Mouse (Mus musculus) neural tube, embryonic 10.5 days (tissue): ENCODE results near the gene Nkd2.

Source experiments
- DNase-seq: peaks from one replicate; pipeline ENCODE4 v3.0.0-alpha.2; 2017; ENCODE audit warnings: low spot score; ENCODE audit errors: extremely low spot score

The Nkd2 gene

DNA sequence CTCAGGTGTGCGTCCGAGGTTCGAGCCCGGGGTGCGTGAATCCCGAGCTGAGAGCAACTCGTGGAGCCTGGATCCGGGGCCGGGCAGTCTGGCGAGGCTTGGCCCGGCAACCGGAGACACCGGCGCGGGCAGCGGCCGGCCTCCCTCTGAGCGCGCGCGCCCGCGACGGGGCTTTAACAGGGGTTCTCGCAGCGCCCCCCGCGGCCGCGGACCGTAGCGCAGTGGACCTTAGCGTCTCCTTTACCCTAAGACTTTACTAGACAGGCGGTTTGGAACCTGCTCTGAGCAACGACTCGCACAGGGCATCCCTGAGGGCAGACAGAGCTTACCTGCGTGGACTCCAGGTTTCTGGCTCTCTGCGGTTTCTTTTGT is at the start of gene Nkd2:
Nkd2 (minus strand) TSS at position 167 of the 372 bp plus-strand sequence.
- peak; percentile 87 for DNase-seq

GRCm38 (mm10) chr13:73892493-73893178 is 45.2 kb upstream of the Nkd2 start:
- DNase-seq = peak; percentile 35

DNA sequence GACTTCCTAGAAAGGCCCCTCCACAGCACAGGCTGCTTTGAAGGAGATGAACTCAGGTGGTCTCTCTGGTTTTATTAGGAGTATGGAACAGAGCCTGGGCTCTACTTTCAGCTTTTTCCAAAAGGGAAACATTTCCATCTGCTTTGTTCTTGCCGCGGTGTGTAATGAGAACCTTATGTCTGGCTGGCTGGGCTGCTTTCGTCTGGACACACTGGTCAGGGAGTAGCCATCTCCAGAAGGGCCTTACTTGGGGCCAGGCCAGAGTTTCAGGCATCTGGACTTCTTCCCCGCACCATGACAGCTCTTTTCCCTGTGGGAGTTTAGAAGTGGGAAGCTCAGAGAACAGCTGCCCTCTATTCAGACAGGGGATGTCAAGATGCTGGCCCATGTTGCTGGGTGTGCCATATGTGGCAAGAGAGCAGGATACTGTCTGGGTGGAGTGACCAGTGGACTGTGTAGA is 40.0 kb upstream of the Nkd2 start:
- peak; percentile 55 for DNase-seq

GRCm38 (mm10) chr13:73886601-73887000 is 39.2 kb upstream of the Nkd2 start:
- DNase-seq = peak; percentile 19

- no peak for DNase-seq
Measured at GRCm38 (mm10) chr13:73886066-73886465, 38.6 kb upstream of the Nkd2 start.

DNA sequence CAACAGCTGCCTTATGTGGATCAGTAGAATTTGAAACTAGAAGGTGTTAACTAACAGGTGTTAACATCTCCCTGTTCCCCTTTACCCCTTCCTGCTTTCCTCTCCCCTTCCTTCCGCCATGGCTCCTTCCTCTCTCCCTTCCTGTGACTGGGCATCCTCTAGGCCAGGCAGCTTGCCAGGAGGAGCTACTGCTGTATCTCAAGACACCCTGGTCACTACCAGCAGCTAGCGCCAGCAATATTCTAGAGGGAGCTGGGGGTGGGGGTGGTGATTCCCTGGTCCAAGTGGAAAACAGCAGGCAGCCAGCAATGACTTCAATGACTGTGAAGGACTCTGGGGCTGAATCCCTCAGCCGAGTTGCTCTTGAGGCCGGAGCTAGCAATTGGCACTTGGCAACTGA is 38.2 kb upstream of the Nkd2 start:
- no peak for DNase-seq

- DNase-seq = no peak
Measured at GRCm38 (mm10) chr13:73881347-73881746, 33.9 kb upstream of the Nkd2 start.

DNA sequence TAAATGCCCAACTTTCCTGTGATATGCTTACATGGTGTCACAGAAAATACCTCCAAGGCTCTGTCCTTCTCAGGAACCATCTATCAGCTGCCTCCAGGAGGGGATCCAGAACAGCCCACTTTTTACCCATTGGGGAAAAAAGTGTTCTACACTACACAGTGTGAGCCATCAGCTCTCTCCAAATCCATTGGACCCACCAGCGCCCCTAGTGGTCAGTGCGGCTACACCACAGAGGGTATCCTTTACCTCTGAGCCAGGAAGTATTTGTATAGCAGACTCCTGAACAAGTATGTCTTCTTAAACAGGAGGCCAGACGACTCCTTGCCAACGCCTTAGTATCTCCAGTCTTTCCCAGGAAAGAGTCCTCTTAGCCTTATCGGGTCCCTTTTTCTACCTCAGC is 32.4 kb upstream of the Nkd2 start:
- DNase-seq = no peak

GRCm38 (mm10) chr13:73872159-73872558 is 24.7 kb upstream of the Nkd2 start:
- no peak for DNase-seq

DNA sequence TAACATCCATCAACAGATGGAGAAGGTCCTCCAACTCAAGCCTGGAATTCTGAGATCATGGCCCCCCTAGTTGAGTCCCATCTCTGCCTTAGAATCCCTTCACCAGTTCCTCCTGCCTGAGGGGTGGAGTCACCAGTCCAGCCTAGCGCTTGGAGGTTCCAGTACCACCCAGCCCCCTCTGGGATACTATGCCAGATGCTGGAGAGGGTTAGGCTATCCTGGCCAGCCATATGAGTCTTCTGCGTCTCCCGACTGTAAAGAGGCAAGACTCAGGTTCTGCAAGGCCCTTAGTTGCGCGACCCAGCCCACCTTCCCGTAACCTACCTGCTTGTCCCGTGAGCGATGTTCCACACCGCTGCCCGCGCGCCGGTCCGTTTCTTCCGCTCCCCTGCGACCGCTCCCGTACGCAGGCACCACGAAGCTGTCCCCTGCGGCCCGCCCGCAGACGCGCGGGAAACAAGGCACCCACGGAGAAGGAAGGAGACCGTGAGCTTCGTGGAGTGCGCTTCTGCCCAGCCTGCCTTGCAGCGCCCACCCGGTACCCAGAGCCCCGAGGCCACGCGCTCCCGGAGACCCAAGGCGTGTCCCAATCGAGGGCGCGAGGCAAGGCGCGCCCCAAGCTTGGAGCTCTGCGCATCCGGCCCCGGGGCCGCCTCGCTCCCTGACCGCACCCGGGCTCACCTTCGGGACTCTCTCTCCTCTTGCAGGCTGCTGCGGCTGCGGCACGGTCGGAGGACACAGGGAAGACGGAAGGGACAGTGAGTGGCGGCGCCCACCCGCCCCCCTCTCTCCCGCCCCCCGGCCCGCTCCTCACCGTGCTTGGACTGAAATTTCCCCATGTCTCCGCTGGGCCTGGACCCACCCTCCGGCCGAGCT is 604 bp downstream of the Nkd2 start:
- DNase-seq = peak; percentile 50

DNA sequence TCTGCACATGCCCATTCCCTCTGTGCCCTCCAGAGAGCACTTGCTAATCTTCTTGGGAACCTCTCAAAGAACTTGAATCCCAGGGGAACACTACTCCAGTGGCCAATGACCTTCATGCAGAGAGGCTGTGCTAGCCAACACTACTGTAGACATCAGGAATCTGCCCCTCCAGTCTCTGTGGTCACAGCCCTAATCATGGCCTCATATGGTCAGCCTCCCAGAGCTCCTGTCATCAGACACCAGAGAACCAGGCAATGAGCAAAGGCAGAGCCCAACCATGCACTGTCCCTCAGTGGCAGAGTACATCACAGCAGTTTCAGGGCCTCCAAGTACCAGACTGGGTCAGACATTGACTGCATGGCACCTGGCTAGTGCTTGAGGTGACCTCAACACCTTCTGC is 4.7 kb downstream of the Nkd2 start:
- DNase-seq = no peak

DNA sequence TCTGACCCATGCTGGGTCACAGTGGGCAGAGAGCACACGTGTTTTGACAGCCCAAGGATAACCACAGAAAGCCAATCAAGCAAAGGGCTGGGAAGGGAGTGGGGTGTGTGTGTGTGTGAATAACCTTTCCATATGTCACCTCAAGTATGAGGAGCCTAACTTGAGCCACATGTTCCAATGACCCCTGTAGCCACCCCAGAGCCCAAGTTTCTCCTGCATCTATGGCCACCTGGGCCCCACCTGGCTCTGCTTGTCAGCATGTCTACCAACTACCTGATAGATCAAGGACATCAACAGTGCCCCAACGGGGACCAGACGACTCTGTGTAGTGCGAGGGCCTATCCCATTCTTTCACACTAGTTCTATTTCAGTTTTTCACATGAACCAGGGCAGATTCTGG is 7.7 kb downstream of the Nkd2 start:
- no peak for DNase-seq

DNA sequence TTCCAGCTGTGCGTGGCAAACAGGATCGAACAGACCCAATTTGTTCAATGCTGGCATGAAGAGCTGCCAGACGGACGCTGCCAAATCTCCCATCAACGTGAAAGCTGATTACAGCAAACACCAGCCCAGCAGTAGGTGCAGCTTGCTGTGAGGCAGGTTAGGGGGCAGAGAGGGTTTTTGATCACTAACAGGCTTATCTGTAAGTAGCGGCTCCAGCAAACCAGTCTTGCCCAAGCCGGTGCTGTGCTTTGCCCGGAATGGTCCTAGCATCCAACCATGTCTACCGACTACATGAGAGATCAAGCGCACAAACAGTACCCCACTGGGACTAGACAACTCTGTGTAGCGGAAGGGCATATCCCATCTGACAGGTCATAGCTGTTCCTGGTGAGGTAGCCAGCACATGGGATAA is 8.3 kb downstream of the Nkd2 start:
- no peak for DNase-seq

DNA sequence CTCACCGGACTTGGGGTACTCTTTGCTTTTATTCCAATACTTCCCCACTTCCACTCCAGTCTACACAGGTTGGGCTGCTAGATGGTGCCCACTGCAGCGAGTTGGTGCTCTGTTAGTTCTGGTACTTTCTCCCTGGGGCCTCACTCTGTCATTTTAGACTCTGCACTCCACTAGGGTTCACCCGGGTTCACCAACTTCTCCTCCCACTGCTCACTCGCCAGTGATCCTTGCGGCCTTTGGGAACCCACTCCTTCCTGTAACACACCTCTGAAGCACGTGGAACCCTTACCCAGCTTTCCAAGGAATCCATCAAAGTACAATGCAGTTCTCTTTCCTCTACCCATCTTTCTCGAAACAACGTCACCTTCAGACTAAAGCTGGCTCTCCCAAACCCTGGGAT is 9.7 kb downstream of the Nkd2 start:
- DNase-seq = no peak

- no peak for DNase-seq
Measured at GRCm38 (mm10) chr13:73836491-73836890, 10.9 kb downstream of the Nkd2 start.

DNA sequence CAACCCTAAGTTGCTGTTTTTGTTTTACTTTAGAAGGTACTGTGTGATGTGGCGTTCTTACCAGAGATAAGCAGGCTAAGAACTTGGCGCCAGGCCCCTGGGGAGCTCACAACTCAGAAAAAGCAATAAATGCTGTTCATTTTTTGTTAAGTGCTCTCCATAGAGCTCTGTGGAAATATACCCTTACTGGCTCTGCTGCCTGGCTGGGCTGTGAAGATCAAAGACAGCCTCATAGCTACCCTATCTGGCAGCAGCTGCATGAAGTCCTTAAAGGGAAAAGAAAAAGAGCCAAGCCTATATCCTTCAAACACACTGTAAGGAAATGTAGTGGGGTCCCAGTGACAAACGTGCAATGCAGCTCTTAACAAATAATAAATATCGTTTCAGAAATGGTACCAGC is 11.6 kb downstream of the Nkd2 start:
- DNase-seq = no peak

GRCm38 (mm10) chr13:73833809-73834208 is 13.6 kb downstream of the Nkd2 start:
- DNase-seq = peak; percentile 65

GRCm38 (mm10) chr13:73831486-73831885 is 15.9 kb downstream of the Nkd2 start:
- peak; percentile 76 for DNase-seq

GRCm38 (mm10) chr13:73827243-73827642 is 20.2 kb downstream of the Nkd2 start:
- DNase-seq = no peak

DNA sequence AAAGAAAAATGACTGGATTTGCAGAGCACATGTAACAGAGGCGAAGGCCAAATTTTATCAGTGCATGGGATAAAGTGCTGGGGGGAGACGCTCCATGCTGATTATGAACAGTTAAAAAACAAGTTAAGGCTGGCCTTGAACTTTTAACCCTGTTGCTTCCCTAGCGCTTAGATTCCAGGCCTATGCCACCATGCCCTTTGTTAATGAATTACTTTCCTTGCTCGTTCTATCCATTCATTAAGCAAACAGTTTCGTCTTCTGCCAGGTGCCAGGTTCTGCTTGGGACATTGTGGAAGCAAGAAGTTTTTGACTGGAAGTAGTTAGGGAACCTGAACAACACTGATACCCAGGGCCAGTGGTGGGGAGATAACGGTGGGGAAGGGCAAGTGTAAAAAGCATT is 23.7 kb downstream of the Nkd2 start:
- DNase-seq = no peak

- peak; percentile 43 for DNase-seq
Measured at GRCm38 (mm10) chr13:73822187-73822800, 25.1 kb downstream of the Nkd2 start.

DNA sequence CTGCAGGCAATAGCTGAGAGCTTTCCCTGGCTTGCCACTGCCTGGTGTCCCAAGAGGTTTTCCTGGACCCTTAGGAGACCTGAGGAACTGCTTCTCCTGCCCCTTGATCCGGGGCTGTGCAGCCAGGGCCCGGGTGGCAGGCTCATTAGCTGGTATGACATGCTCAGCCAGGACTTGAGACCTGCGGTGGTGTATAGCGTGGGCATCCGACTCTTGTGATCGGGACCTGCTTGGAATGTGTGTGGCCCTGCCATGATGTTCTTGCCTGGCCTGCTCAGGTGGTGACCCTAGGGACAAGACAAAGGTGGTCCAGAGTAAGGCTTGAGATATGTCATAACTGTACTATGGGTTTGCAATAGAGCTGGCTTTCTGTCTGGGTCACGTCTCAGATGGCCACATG is 26.2 kb downstream of the Nkd2 start:
- DNase-seq = no peak
